Mouse (Mus musculus) brain, embryonic 14.5 days (tissue): ENCODE measurements around the gene Nmnat2. TPM values are rescaled to one million over a fixed set of nuclear protein-coding genes. Genes with fewer than 3 reads are reported as not detected.

Experiments used
- DNase-seq: peaks from one replicate; pipeline ENCODE4 v3.0.0-alpha.2; 2011; ENCODE audit warnings: low read depth
- CTCF ChIP-seq: fragments of 200-500 bp; IDR thresholded peaks from 2 replicates; pipeline ENCODE4 v1.5.1; 2012; ENCODE audit warnings: inconsistent platforms, mild to moderate bottlenecking, moderate library complexity, borderline replicate concordance; ENCODE audit not compliant: insufficient read depth, insufficient read length; ENCODE audit errors: extremely low read depth
- POLR2A ChIP-seq: fragments of 200-500 bp; IDR thresholded peaks from 2 replicates; pipeline ENCODE4 v1.6.1; 2012; ENCODE audit warnings: mild to moderate bottlenecking, inconsistent platforms, borderline replicate concordance; ENCODE audit not compliant: poor library complexity, insufficient read depth, insufficient read length, severe bottlenecking; ENCODE audit errors: extremely low read depth
- polyA plus RNA-seq: library from polyadenylated mRNA; depleted of rRNA; stranded (reverse); fragments of >200 nt; gene quantifications from 2 replicates; pipeline ENCODE4 v1.2.3, GENCODE M21; 2012

Nmnat2 gene
- polyA plus RNA-seq, 1 experiment, result 82.4 TPM

DNA sequence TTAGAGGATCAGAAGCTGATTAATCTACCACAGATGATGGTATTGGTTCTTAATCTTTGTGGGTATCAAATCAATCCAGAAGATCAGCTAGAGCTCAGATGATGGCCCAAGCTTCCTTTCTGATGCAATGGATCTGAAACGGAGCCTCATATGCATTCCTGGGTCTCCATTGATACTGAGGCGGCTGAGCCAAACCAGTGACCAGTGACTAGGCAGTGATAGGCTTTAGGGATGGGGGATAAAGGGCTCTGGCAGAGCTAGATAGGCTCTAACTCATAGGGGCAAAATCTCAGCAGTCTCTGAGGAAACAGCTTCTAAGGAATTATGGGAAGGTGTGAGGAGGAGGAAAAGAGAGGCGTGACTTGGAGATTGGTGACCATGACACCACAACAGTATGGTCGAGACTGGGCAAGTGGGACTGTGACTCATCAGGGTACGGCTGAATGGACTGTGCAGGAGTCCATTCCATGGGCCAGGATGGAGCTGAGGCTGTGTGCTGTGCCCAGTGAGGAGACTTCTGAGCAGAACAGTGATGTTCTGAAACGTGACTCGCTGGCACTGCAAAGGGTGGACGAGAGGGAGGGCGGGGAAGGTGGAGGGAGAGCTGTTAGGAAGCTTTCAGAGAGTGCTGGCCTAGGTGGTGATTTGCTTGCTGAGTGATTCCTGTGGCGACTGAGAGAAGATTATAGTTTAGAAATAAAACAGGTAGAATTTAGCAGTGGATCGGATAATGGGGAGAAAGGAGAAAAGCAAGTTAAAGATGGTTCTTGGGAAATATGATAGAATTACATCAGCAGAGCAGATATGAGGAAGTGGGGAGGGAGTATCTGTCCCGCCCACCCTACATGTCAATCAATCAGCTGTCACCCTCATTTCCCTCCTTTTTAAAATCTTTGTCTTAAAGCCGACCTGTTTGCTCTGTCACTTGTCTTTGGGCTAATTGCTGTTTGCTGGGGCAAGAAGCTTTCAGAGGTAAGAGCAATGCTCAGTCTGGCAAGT lies 55.9 kb downstream of the Nmnat2 start:
- TF ChIP-seq POLR2A, result no peak
- TF ChIP-seq CTCF, result no peak
- no peak for DNase-seq

DNA sequence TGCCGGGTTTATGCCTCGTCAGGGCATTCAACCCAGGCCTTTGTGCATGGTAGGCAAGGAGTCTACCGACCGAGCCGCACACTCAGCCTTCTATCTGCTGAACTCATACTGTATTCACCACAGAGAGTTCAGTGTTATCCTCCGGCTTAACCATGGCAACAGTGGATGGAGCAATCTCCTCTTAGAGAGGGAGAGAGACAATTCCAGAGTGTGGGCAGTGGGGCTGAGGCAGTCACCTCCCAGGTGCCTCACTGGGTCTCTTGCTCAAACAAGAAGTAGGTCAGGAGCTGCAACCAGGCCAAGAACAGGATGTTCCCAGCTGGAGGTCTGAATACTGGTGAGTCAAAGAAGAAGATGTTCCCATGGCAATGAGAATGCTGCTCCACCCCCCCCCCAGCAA lies 56.8 kb downstream of the Nmnat2 start:
- DNase-seq, result no peak
- TF ChIP-seq POLR2A (no peak), CTCF (no peak)

GRCm38 (mm10) chr1:153013541-153014288 lies 58.9 kb downstream of the Nmnat2 start:
- DNase-seq, result no peak
- TF ChIP-seq POLR2A (no peak), CTCF (no peak)

GRCm38 (mm10) chr1:153014431-153015186 lies 59.8 kb downstream of the Nmnat2 start:
- DNase-seq, result peak; percentile 88
- no peak for TF ChIP-seq CTCF
- no peak for TF ChIP-seq POLR2A

DNA sequence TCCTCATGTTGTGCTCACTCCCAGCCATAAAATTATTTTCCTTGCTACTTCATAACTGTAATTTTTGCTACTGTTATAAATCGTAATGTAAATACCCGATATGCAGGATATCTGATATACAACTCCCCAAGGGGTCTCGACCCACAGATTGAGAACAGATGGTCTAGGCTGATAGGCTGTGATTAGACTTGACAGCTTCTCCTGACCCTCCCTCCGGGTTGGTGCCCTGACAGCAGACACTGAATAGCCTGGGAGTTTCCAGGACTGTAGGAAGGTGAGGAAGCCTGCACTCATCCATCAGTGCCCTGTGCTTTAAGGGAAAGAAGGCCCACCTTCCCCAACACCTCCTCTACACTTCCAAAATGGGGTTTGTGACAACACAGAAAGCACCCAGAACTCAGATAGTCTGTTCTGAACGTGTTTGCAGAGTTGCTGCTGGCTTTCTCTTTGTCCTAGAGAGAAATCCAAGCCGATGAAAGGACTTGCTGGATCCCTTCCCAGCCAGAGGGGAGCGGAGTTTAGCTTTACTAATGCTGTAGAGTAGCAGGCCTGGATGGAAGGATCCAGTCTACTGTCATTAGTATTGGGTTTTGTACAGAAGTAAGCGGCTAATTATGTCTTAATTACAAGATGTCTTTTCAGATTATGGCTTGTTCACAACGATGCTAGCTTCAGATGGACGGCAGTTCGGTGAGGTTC lies 61.8 kb downstream of the Nmnat2 start:
- TF ChIP-seq CTCF (no peak), POLR2A (no peak)
- peak; percentile 69 for DNase-seq

DNA sequence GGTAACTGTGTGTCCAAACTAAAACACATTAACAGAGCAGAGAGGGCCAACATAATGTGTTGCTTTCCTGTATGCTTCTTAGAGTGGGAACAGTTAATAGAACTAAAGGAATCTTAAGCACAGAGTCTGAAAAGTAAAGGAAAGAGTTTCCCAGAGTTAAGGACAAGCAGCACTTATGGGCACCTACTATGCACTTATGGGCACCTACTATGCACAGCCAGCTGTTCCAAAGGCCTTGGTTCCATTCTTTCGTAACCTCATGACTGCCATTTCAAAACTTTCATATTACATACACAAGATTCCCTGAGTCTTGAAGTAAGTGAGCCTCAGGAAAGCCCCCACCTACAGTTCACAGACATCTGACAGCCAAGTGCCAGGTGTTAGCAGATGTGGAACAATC lies 64.3 kb downstream of the Nmnat2 start:
- TF ChIP-seq POLR2A (no peak), CTCF (no peak)
- no peak for DNase-seq

DNA sequence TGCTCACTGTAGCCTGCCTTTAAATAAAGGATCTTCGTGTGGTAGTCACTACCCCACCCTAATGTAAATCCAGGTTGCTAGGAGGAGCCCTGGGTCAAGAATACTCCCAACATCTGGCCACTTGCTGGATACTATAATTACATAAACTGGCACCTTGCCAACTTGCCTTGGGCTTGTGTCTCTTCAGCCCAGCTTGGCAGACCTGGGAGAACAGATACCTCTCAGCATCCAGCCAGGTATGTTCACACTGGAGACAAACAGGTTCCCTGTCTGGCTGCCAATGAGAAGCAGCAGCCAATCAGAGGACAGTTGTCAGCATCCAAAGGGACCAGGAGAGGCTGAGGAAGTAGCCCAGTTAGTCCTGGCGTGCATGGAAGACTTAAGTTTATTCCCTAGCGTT lies 64.8 kb downstream of the Nmnat2 start:
- TF ChIP-seq POLR2A (no peak), CTCF (no peak)
- no peak for DNase-seq

DNA sequence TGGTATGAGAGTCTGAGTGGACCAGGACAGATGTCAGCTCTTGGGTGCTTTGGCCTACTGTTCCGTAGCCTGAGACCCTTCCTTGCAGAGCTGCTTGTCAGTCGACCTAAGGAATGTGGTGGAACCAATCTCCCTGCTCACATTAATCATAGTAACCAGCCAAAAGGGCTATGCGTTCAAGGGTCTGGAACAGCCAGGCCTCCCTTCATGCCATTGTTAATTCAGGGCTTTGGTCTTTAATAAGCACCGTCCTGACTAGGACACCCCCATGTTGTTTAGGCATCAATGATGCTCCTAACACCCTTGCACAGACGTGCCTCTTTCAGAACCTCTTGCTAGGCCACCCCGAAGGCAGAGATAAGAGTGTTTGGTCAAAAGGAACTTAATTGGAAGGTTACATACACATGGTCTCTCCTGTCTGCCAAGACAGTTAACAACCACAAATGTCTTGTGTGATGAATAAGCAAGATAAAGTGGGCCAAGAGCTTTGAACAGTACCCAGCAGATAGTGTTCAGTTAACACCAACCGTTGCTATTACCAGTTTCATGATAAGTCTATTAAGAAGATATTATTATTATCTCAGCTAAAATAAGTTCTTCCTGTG lies 66.3 kb downstream of the Nmnat2 start:
- TF ChIP-seq POLR2A, result no peak
- no peak for TF ChIP-seq CTCF
- no peak for DNase-seq

- TF ChIP-seq POLR2A (no peak), CTCF (no peak)
- DNase-seq, result no peak
Observed at GRCm38 (mm10) chr1:153023018-153023417, 68.2 kb downstream of the Nmnat2 start.

GRCm38 (mm10) chr1:153023875-153024274 lies 69.1 kb downstream of the Nmnat2 start:
- no peak for TF ChIP-seq CTCF
- no peak for TF ChIP-seq POLR2A
- no peak for DNase-seq
